Mouse (Mus musculus): Measurements from ENCODE around the gene Rnls. TPM values are rescaled to one million over a fixed set of nuclear protein-coding genes. Genes with fewer than 3 reads are reported as not detected.

The Rnls gene
- polyA plus RNA-seq, 2 experiments: 0.22 to 1.2 TPM

DNA sequence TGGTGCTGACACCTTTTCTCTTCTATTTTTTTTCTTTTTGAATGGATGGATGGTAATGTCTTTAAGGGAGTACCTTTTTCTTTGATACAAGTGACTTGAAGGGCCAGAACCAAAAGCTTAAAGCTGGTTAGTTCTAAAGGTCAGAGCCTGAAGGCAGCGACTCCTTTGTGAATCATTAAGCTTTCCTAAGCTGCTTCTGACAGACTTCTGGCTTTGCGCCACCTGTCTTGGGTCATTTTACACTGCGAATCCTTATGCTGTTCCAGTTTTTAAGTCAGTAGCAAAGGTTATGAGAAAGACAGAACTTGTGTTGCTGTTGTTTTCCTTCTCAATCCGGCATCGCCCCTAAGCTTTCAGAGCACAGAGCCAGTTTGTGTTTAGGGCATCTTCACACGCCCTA lies 168.8 kb downstream of the Rnls start:
- Histone ChIP-seq H3K27ac (no peak overlapping the region), H3K4me2 (ENCODE audit: low read depth) (no peak overlapping the region), H3K36me3 (replicated peaks; ENCODE audit: control insufficient read depth, insufficient read depth, low read depth) (no peaks in the 10 kb centered on the region), H3K9me3 (ENCODE audit: control insufficient read depth, low read length) (no peaks in the 10 kb centered on the region), H3K4me1 (replicated peaks; ENCODE audit: control insufficient read depth in 2 of 2, insufficient read depth in 2 of 2, low read length in 1 of 2) (peaks cover 0 to 4% of the 10 kb centered on the region in 2 experiments; a peak in 1 of 4 replicates), H3K9ac (replicated peaks) (no peak overlapping the region), H3K27me3 (ENCODE audit: control insufficient read depth, insufficient read depth, low read length) (no peaks in the 10 kb centered on the region), H3K4me3 (ENCODE audit: insufficient read depth in 1 of 2, low read depth in 2 of 2, low read length in 2 of 2) (no peak overlapping the region)
- no peak for ATAC-seq (ENCODE audit: insufficient read depth)
- DNase-seq (ENCODE audit: low read depth in 3 of 3, low spot score in 3 of 3): no peak
- no peak for TF ChIP-seq CTCF (IDR thresholded peaks at IDR 0.05; ENCODE audit: low read depth)
- no peak for TF ChIP-seq EP300 (IDR thresholded peaks at IDR 0.05; ENCODE audit: low read depth)
- 56% methylated on average over 6 of the region's 6 CpGs for WGBS (ENCODE audit: insufficient replicate concordance)

- DNase-seq (ENCODE audit: low read depth in 3 of 3, low spot score in 3 of 3): no peak
- WGBS (ENCODE audit: insufficient replicate concordance): 11% methylated on average over 12 of the region's 12 CpGs
- ATAC-seq (ENCODE audit: insufficient read depth): no peak
- Histone ChIP-seq H3K36me3 (replicated peaks; ENCODE audit: control insufficient read depth, insufficient read depth, low read depth) (no peaks in the 10 kb centered on the region), H3K27me3 (ENCODE audit: control insufficient read depth, insufficient read depth, low read length) (no peaks in the 10 kb centered on the region), H3K9ac (replicated peaks) (no peak overlapping the region), H3K4me3 (ENCODE audit: insufficient read depth in 1 of 2, low read depth in 2 of 2, low read length in 2 of 2) (no peak overlapping the region), H3K4me2 (ENCODE audit: low read depth) (peak overlapping the region; percentile 22; the same call in 1 of the 2 replicates), H3K9me3 (ENCODE audit: control insufficient read depth, low read length) (no peaks in the 10 kb centered on the region), H3K27ac (no peak overlapping the region), H3K4me1 (replicated peaks; ENCODE audit: control insufficient read depth in 2 of 2, insufficient read depth in 2 of 2, low read length in 1 of 2) (peaks cover 0 to 4% of the 10 kb centered on the region in 2 experiments; a peak in 1 of 4 replicates)
- TF ChIP-seq EP300 (IDR thresholded peaks at IDR 0.05; ENCODE audit: low read depth) (peak; percentile 16; the same call in 1 of the 2 replicates), CTCF (IDR thresholded peaks at IDR 0.05; ENCODE audit: low read depth) (no peak)
These were observed 169.4 kb downstream of the Rnls start for GRCm38 (mm10) chr19:33222595-33223223.

GRCm38 (mm10) chr19:33217791-33218300 lies 174.2 kb downstream of the Rnls start:
- H3K4me3 ChIP-seq (ENCODE audit: insufficient read depth in 1 of 2, low read depth in 2 of 2, low read length in 2 of 2): no peak overlapping the region
- no peak overlapping the region for H3K9ac ChIP-seq (replicated peaks)
- WGBS (ENCODE audit: insufficient replicate concordance): 64% methylated on average over 6 of the region's 6 CpGs
- no peak for DNase-seq (ENCODE audit: low read depth in 3 of 3, low spot score in 3 of 3)
- no peak for TF ChIP-seq EP300 (IDR thresholded peaks at IDR 0.05; ENCODE audit: low read depth)
- TF ChIP-seq CTCF (IDR thresholded peaks at IDR 0.05; ENCODE audit: low read depth): no peak
- H3K27me3 ChIP-seq (ENCODE audit: control insufficient read depth, insufficient read depth, low read length): no peaks in the 10 kb centered on the region
- H3K4me2 ChIP-seq (ENCODE audit: low read depth): no peak overlapping the region
- no peaks in the 10 kb centered on the region for H3K36me3 ChIP-seq (replicated peaks; ENCODE audit: control insufficient read depth, insufficient read depth, low read depth)
- no peak overlapping the region for H3K27ac ChIP-seq
- H3K9me3 ChIP-seq (ENCODE audit: control insufficient read depth, low read length): no peaks in the 10 kb centered on the region
- H3K4me1 ChIP-seq (replicated peaks; ENCODE audit: control insufficient read depth in 2 of 2, insufficient read depth in 2 of 2, low read length in 1 of 2): no peaks in the 10 kb centered on the region; a peak in 1 of 4 replicates
- no peak for ATAC-seq (ENCODE audit: insufficient read depth)

GRCm38 (mm10) chr19:33209709-33210108 lies 182.4 kb downstream of the Rnls start:
- Histone ChIP-seq H3K36me3 (replicated peaks; ENCODE audit: control insufficient read depth, insufficient read depth, low read depth) (no peaks in the 10 kb centered on the region), H3K4me2 (ENCODE audit: low read depth) (no peak overlapping the region), H3K4me3 (ENCODE audit: insufficient read depth in 1 of 2, low read depth in 2 of 2, low read length in 2 of 2) (no peak overlapping the region), H3K9ac (replicated peaks) (no peak overlapping the region), H3K4me1 (replicated peaks; ENCODE audit: control insufficient read depth in 2 of 2, insufficient read depth in 2 of 2, low read length in 1 of 2) (no peaks in the 10 kb centered on the region), H3K9me3 (ENCODE audit: control insufficient read depth, low read length) (no peaks in the 10 kb centered on the region), H3K27me3 (ENCODE audit: control insufficient read depth, insufficient read depth, low read length) (no peaks in the 10 kb centered on the region), H3K27ac (no peak overlapping the region)
- WGBS (ENCODE audit: insufficient replicate concordance): 63% methylated on average over 2 of the region's 2 CpGs
- TF ChIP-seq EP300 (IDR thresholded peaks at IDR 0.05; ENCODE audit: low read depth): no peak
- no peak for TF ChIP-seq CTCF (IDR thresholded peaks at IDR 0.05; ENCODE audit: low read depth)
- no peak for ATAC-seq (ENCODE audit: insufficient read depth)
- DNase-seq (ENCODE audit: low read depth in 3 of 3, low spot score in 3 of 3): no peak

GRCm38 (mm10) chr19:33207991-33208390 lies 184.1 kb downstream of the Rnls start:
- no peak for DNase-seq (ENCODE audit: low read depth in 3 of 3, low spot score in 3 of 3)
- WGBS (ENCODE audit: insufficient replicate concordance): 44% methylated on average over 1 of the region's 1 CpGs
- TF ChIP-seq EP300 (IDR thresholded peaks at IDR 0.05; ENCODE audit: low read depth) (no peak), CTCF (IDR thresholded peaks at IDR 0.05; ENCODE audit: low read depth) (no peak)
- Histone ChIP-seq H3K4me3 (ENCODE audit: insufficient read depth in 1 of 2, low read depth in 2 of 2, low read length in 2 of 2) (no peak overlapping the region), H3K27me3 (ENCODE audit: control insufficient read depth, insufficient read depth, low read length) (no peaks in the 10 kb centered on the region), H3K9ac (replicated peaks) (no peak overlapping the region), H3K4me1 (replicated peaks; ENCODE audit: control insufficient read depth in 2 of 2, insufficient read depth in 2 of 2, low read length in 1 of 2) (no peaks in the 10 kb centered on the region), H3K9me3 (ENCODE audit: control insufficient read depth, low read length) (no peaks in the 10 kb centered on the region), H3K4me2 (ENCODE audit: low read depth) (no peak overlapping the region), H3K36me3 (replicated peaks; ENCODE audit: control insufficient read depth, insufficient read depth, low read depth) (no peaks in the 10 kb centered on the region), H3K27ac (no peak overlapping the region)
- ATAC-seq (ENCODE audit: insufficient read depth): no peak
